Mouse (Mus musculus): ENCODE data around the gene Pigt. TPM values are rescaled to one million over a fixed set of nuclear protein-coding genes. Genes with fewer than 3 reads are reported as not detected.

Gene Pigt
- polyA plus RNA-seq, 1 experiment = 118 TPM

GRCm38 (mm10) chr2:164517485-164518221, 20.3 kb downstream of the Pigt start:
- WGBS = 52% methylated on average over 10 of the region's 10 CpGs
- no peak for DNase-seq (ENCODE audit: low read depth, low spot score)

DNA sequence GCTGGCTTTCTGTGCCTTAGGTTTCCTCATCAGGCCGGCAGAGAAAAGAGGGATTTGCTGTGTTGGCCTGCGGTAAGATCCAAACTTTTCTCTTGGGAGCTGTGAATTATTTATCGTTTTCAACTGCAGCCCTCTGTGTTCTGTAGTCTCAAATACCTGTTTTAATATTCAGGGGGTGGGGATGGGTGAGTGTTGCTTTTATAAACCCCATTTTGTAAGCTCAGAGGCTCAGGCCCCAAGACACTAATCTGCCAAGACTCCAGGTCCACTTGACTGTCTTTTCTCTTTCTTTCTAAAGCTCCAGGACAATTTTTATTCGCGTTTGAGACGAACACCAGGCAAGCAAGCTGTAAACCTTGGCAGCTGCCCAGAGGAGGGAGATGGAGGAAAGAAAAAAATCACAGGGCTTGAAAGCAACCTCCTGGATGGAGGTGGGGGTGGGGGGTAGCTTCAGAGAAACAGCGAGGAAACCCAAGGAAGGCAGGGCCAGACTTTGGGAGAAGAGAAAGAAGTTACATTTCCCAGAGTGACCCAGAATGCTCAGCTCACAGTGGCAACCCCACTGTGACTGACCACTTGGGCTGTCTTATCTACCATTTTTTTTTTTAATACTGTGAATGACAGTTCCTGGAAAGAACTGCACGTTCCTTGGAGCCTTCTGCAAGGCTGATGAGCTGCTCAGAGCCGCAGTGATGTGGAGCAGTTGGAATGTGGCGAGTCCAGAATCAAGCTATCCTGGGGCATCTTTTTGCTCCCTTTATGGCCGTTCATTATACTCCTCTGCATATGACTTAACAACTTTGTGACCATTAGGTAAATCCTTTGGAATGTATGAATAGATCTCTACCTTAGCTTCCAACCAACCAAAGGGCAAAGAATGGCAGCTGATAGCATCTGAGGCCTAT, 21.2 kb downstream of the Pigt start:
- no peak for DNase-seq (ENCODE audit: low read depth, low spot score)
- whole genome bisulfite sequencing = 42% methylated on average over 11 of the region's 11 CpGs

- 29% methylated on average over 6 of the region's 6 CpGs for WGBS
- DNase-seq (ENCODE audit: low read depth, low spot score) = no peak
Observed at GRCm38 (mm10) chr2:164519171-164519526, 21.8 kb downstream of the Pigt start.

GRCm38 (mm10) chr2:164520782-164521181, 23.5 kb downstream of the Pigt start:
- 10% methylated on average over 3 of the region's 3 CpGs for WGBS
- no peak for DNase-seq (ENCODE audit: low read depth, low spot score)

DNA sequence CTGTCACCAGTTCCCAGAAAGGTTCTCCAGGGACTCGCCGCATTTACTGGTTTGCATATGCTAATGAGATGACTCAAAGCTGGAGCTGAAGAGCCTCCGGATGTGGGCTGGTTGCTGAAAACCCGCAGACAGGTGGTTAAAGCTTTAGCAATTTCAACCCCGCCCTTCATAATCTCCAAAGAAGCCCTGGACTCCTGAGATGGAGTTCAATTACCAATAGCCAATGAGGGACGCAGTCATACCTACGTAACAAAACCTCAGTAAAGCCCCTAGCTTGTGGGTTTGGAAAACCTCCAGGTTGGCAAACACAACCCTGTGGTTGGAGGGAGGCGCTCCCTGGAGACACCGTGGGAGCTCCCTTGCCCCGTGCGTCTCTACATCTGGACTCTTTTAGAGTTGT, 24.5 kb downstream of the Pigt start:
- DNase-seq (ENCODE audit: low read depth, low spot score) = no peak

DNA sequence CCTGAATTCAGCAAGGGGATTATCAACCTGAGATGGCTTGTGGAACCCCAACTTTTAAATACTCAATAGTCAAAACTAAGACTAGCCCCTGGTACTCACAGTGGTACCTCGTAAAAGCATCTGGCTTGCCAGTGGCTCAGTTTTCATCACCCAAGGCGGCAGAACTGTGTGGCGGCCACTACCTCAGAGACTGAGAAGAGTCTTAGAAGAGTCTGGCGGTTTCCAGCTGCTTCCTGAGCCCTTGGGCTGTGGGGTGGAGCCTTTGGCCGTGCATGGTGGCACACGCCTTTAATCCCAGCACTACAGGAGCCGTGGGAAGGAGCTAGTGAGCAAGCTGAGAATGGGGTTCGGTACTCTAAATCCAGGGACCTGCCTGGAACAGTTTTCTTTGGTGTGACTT, 25.0 kb downstream of the Pigt start:
- 17% methylated on average over 8 of the region's 8 CpGs for WGBS

More for the DNA sequence above, 24.5 kb downstream of the Pigt start:
- WGBS = 7% methylated on average over 11 of the region's 11 CpGs

DNA sequence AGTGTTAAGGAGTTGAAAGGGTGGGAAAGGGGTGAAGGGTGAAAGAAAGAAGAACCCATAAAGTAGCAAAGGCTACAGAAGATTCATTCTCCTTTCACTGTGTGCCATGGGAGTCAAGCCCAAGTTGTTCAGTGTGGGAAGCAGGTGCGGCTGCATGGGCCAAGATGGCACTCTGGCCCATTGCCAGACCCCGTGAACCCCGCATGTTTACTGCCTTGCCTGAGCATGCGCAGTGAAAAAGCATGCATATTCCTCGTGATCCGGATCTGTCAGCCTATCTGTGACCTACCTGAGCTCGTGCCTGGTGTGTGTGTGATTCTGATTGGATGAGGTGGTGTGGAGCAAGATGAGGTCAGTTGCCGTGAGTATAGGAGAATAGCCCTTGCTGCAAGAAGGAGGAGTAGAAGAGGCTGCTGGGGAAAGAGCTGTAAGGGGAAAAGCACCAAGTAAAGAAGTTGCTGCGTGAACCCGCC, 26.0 kb downstream of the Pigt start:
- DNase-seq (ENCODE audit: low read depth, low spot score) = no peak
- WGBS = 31% methylated on average over 10 of the region's 10 CpGs

More for the DNA sequence above, 25.0 kb downstream of the Pigt start:
- DNase-seq (ENCODE audit: low read depth, low spot score) = no peak

GRCm38 (mm10) chr2:164528557-164528956, 31.2 kb downstream of the Pigt start:
- no peak for DNase-seq (ENCODE audit: low read depth, low spot score)
- WGBS = 50% methylated on average over 5 of the region's 5 CpGs

DNA sequence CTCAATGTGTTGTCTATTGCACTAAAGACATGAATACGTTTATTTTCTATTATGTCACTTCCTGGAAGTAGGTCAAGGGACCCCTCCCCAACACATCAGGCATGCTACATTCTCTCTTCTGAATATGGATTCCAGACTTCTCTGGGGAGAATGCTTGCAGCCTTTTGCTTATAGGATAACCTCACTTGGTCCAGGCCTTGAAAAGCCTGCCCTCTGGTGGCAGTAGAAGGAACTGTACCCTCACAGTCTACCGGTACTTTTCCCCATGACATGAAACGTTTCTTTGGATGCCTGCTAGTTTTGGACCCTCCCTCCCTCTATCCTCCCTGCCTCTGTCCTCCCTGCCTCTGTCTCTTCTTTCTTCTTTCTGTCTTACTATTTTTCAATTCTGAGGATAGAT, 33.8 kb downstream of the Pigt start:
- 0% methylated on average over 3 of the region's 3 CpGs for WGBS
- DNase-seq (ENCODE audit: low read depth, low spot score) = no peak

DNA sequence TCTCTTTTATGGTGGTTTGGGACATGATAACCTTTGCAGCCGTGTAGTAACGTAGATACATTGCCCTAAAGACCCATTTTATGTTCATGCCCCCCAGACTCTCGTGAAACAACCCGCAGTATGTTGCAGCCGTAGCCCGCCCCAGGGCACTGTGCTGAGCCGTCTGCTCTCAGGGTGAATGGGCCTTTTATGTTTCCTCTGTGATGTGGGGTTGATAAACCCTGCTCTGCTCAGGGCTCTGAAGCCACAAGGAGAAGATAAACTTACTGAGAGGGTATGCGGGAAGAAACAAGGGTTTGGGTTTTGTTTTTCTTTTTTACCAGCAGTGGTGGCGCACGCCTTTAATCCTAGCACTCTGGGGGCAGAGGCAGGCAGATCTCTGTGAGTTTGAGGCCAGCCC, 37.0 kb downstream of the Pigt start:
- 80% methylated on average over 10 of the region's 10 CpGs for WGBS
- no peak for DNase-seq (ENCODE audit: low read depth, low spot score)

- no peak for DNase-seq (ENCODE audit: low read depth, low spot score)
- 54% methylated on average over 4 of the region's 4 CpGs for WGBS
Observed at GRCm38 (mm10) chr2:164537003-164537402, 39.7 kb downstream of the Pigt start.

- whole genome bisulfite sequencing = 56% methylated on average over 8 of the region's 8 CpGs
Observed at GRCm38 (mm10) chr2:164540652-164541427, 43.5 kb downstream of the Pigt start.

DNA sequence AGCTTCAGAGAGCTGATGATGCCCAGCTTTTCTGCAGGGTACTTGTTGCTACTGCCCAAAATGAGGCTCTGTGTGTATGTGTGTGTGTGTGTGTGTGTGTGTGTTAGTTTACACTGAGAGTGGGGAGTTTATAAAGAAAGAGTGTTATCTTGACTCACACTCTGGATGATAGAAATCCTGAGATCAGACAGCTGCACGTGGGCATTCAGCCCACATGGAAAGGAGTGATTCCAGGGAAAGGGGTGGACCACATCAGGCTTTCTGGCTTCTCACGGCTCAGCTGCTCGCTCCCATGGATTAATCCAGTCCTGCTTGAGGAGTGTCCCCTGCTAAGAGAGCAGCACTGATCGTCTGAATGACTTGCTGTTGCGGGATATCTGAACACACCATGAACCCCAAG, 44.8 kb downstream of the Pigt start:
- 72% methylated on average over 5 of the region's 5 CpGs for WGBS
- no peak for DNase-seq (ENCODE audit: low read depth, low spot score)

More at GRCm38 (mm10) chr2:164540652-164541427, 43.5 kb downstream of the Pigt start:
- DNase-seq (ENCODE audit: low read depth, low spot score) = no peak

DNA sequence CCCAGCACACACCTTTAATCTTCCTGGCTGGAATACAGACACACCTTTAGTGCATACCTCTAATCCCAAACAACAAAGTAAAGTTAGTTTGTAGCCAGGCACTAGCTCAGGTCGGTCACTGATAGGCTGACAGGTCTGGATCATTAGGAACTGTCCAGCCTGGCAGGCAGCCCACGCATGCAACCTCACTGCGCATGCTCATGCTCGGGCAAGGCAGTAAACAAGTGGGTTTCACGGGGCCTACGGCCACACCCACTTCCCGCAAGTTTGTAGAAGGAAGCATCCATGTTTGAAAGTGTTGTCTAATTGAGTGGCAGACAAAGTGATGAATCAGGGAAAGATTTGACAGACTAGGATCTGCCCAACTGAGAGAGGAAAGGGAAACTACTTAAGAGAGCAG, 45.3 kb downstream of the Pigt start:
- DNase-seq (ENCODE audit: low read depth, low spot score) = no peak
- 73% methylated on average over 7 of the region's 7 CpGs for WGBS

- 36% methylated on average over 2 of the region's 2 CpGs for WGBS
- no peak for DNase-seq (ENCODE audit: low read depth, low spot score)
Observed at GRCm38 (mm10) chr2:164543745-164544144, 46.4 kb downstream of the Pigt start.

- no peak for DNase-seq (ENCODE audit: low read depth, low spot score)
- 15% methylated on average over 5 of the region's 5 CpGs for WGBS
Observed at GRCm38 (mm10) chr2:164544454-164545097, 47.3 kb downstream of the Pigt start.

DNA sequence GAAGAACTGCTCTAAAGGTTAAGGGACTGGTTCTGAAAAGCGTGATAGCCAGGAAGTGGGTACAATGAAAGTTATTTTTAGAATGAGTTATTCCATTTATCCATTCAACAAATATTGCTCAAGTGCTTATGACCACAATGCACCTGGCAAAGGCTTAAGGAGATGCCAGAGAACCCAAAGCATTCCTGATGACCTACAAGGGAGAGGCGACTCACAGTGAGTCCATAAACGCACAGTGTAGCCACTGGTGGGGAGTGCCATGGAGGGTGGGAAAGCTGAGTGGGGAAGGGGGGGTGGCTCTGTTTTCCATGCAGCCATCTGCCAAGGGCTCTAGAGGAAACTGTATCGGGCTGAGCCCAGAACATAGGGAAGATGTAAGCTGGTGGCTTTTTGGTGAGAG, 52.0 kb downstream of the Pigt start:
- WGBS = 9% methylated on average over 4 of the region's 4 CpGs
- DNase-seq (ENCODE audit: low read depth, low spot score) = no peak

- 67% methylated on average over 10 of the region's 10 CpGs for WGBS
- DNase-seq (ENCODE audit: low read depth, low spot score) = no peak
Observed at GRCm38 (mm10) chr2:164549963-164550894, 52.9 kb downstream of the Pigt start.

GRCm38 (mm10) chr2:164550895-164551269, 53.6 kb downstream of the Pigt start:
- WGBS = 81% methylated on average over 2 of the region's 2 CpGs

More at GRCm38 (mm10) chr2:164550895-164551269, 53.6 kb downstream of the Pigt start:
- DNase-seq (ENCODE audit: low read depth, low spot score) = no peak

All from large intestine, adult 2 months (tissue).